Mouse (Mus musculus) bone marrow, adult 2 months (tissue): Measurements from ENCODE around the gene Pde4d. TPM values are rescaled to one million over a fixed set of nuclear protein-coding genes. Genes with fewer than 3 reads are reported as not detected.

Experiments used
- H3K27ac ChIP-seq: fragments of 200-500 bp; 2 replicates; pipeline ENCODE4 v1.5.1; 2012; ENCODE audit warnings: low read depth, mild to moderate bottlenecking, control low read depth, inconsistent platforms, low read length; ENCODE audit not compliant: control insufficient read depth, poor library complexity, insufficient read depth
- H3K4me1 ChIP-seq: fragments of 200-500 bp; 2 replicates; pipeline ENCODE4 v1.6.1; 2011; ENCODE audit warnings: low read length; ENCODE audit not compliant: control insufficient read depth, insufficient read depth
- H3K4me3 ChIP-seq: fragments of 200-500 bp; replicated peaks from 2 replicates; pipeline ENCODE3; 2011; ENCODE audit warnings: mild to moderate bottlenecking, low read depth, low read length, control low read depth; ENCODE audit not compliant: control insufficient read depth
- CTCF ChIP-seq: fragments of 200-500 bp; IDR thresholded peaks from 2 replicates; pipeline ENCODE4 v1.5.1; 2011; ENCODE audit warnings: low read length, control low read depth; ENCODE audit not compliant: control insufficient read depth, insufficient read depth
- POLR2A ChIP-seq: fragments of 200-500 bp; IDR thresholded peaks from 2 replicates; pipeline ENCODE4 v1.6.1; 2011; ENCODE audit warnings: low read depth, mild to moderate bottlenecking, control low read depth, low read length, borderline replicate concordance; ENCODE audit not compliant: control insufficient read depth
- WGBS: fragments of 180-500 bp; shearing (Covaris S2); methylation state at CpG from one replicate; pipeline ENCODE4 v1.1.7; 2018; 5-methylcytosine and 5-hydroxymethylcytosine counted together
- polyA plus RNA-seq: library from polyadenylated mRNA; stranded (reverse); fragments of >200 nt; gene quantifications from 2 replicates; pipeline ENCODE4 v1.2.4, GENCODE M21; 2011; ENCODE audit warnings: low replicate concordance; ENCODE audit not compliant: missing spikeins, insufficient read depth, insufficient read length

Pde4d gene
- polyA plus RNA-seq, 1 experiment: 17.6 TPM

- H3K27ac ChIP-seq: no peak overlapping the region
- no peak overlapping the region for H3K4me3 ChIP-seq
- H3K4me1 ChIP-seq: no peaks in the 10 kb centered on the region
- TF ChIP-seq CTCF (no peak), POLR2A (no peak)
- WGBS: 34% methylated on average over 8 of the region's 8 CpGs
These were observed 939.0 kb downstream of the Pde4d start for GRCm38 (mm10) chr13:109388626-109389220.

- TF ChIP-seq POLR2A (no peak), CTCF (no peak)
- Histone ChIP-seq H3K27ac (no peak overlapping the region), H3K4me1 (no peaks in the 10 kb centered on the region), H3K4me3 (no peak overlapping the region)
- WGBS: 79% methylated on average over 4 of the region's 4 CpGs
These were observed 952.6 kb downstream of the Pde4d start for GRCm38 (mm10) chr13:109402396-109402795.

- no peak overlapping the region for H3K27ac ChIP-seq
- whole genome bisulfite sequencing: 77% methylated on average over 2 of the region's 2 CpGs
- no peaks in the 10 kb centered on the region for H3K4me1 ChIP-seq
These were observed 953.2 kb downstream of the Pde4d start for GRCm38 (mm10) chr13:109402936-109403335.

GRCm38 (mm10) chr13:109406341-109406740 lies 956.6 kb downstream of the Pde4d start:
- WGBS: 69% methylated on average over 8 of the region's 8 CpGs
- TF ChIP-seq CTCF (no peak), POLR2A (no peak)
- no peak overlapping the region for H3K27ac ChIP-seq
- no peaks in the 10 kb centered on the region for H3K4me1 ChIP-seq
- no peak overlapping the region for H3K4me3 ChIP-seq

More at GRCm38 (mm10) chr13:109402936-109403335, 953.2 kb downstream of the Pde4d start:
- H3K4me3 ChIP-seq: no peak overlapping the region
- TF ChIP-seq POLR2A (no peak), CTCF (no peak)

- no peak overlapping the region for H3K4me3 ChIP-seq
- TF ChIP-seq CTCF (no peak), POLR2A (no peak)
- H3K27ac ChIP-seq: no peak overlapping the region
- no peaks in the 10 kb centered on the region for H3K4me1 ChIP-seq
- 77% methylated on average over 3 of the region's 3 CpGs for WGBS
These were observed 957.6 kb downstream of the Pde4d start for GRCm38 (mm10) chr13:109407371-109407770.

GRCm38 (mm10) chr13:109420426-109420825 lies 970.7 kb downstream of the Pde4d start:
- H3K27ac ChIP-seq: no peak overlapping the region
- WGBS: 89% methylated on average over 3 of the region's 3 CpGs
- H3K4me1 ChIP-seq: no peaks in the 10 kb centered on the region
- H3K4me3 ChIP-seq: no peak overlapping the region
- TF ChIP-seq POLR2A (no peak), CTCF (no peak)

- Histone ChIP-seq H3K27ac (no peak overlapping the region), H3K4me3 (no peak overlapping the region), H3K4me1 (no peaks in the 10 kb centered on the region)
- no peak for TF ChIP-seq POLR2A
- TF ChIP-seq CTCF: no peak
- 67% methylated on average over 2 of the region's 2 CpGs for WGBS
These were observed 975.2 kb downstream of the Pde4d start for GRCm38 (mm10) chr13:109424906-109425305.

GRCm38 (mm10) chr13:109425548-109425947 lies 975.8 kb downstream of the Pde4d start:
- H3K27ac ChIP-seq: no peak overlapping the region
- H3K4me1 ChIP-seq: no peaks in the 10 kb centered on the region
- 87% methylated on average over 13 of the region's 13 CpGs for WGBS
- no peak overlapping the region for H3K4me3 ChIP-seq
- TF ChIP-seq POLR2A (no peak), CTCF (no peak)

GRCm38 (mm10) chr13:109426058-109426457 lies 976.3 kb downstream of the Pde4d start:
- no peak overlapping the region for H3K4me3 ChIP-seq
- 81% methylated on average over 5 of the region's 5 CpGs for WGBS
- no peak for TF ChIP-seq CTCF
- no peak for TF ChIP-seq POLR2A
- H3K27ac ChIP-seq: no peak overlapping the region
- no peaks in the 10 kb centered on the region for H3K4me1 ChIP-seq
